Mouse (Mus musculus): ENCODE results near the gene Zfp932. TPM values are rescaled to one million over a fixed set of nuclear protein-coding genes. Genes with fewer than 3 reads are reported as not detected.
"Not testable (repeated sequence)": the region's sequence is repeated elsewhere in the genome, so short reads cannot be mapped to it uniquely, and the experiment has no call there.

The Zfp932 gene
- polyA plus RNA-seq (2014; fragmentation: Nextera tagmentation; extraction: Ambion mirVana) = 21.4 and 23.4 TPM in 2 replicates

DNA sequence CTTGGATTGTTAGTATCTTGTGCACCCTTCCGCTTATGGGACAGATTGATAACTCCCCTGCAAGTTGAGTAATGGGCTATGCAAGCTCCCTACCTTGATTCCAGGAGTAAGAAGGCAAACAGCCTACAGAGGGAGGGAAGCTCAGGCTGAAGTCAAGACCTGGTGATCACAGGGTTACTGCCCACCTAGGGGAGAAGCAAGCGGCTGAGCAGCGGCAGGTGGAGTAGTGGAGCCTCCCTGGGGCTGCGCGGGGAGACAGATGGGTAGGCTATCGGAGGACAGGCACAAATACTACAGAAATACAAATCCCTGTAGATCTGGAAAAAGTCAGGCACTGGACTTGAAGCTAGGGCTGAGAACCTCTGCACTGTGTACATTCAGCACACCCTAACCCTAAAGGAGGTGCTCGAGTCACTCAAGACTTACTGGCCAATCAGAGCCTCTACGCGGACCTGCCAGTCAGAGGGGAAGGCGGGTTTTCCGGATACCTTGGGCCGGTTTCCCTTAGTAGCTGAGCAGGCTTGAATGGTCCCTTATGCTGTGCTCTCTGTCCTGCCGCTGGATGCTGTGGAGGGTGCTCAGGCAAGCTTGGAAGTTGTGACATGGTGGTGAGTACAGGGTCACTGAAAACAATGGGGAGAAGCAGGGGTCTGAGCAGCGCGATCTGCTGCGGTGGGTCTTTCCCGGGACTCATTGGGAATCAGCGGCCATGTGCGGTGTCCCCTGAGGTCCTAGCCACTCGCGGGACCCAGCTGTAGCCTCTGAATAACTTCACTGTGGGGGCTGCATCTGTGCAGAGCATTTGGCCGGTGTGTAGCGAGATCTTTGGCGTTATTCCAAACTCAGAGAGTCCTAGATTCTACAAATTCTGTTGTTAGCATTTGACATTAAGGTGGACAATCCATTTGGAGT is at the start of gene Zfp932:
TSS of gene Zfp932 (plus strand) at position 496 of the 912 bp plus-strand sequence.
- peak within 1 kb of the TSS; percentile 62 for H3K9ac ChIP-seq
- peak within 1 kb of the TSS; percentile 43 for H3K4me3 ChIP-seq (replicated peaks; ENCODE audit: low read length)
- 5% methylated on average over 24 of the region's 24 CpGs for WGBS
- H3K36me3 ChIP-seq (replicated peaks; ENCODE audit: control insufficient read depth, insufficient read depth); H3K9me3 ChIP-seq (ENCODE audit: control insufficient read depth, low read length); H3K4me1 ChIP-seq (replicated peaks; ENCODE audit: control insufficient read depth, insufficient read depth, low read length); H3K27me3 ChIP-seq (ENCODE audit: control insufficient read depth, insufficient read depth, low read length); DNase-seq (ENCODE audit: low spot score); H3K27ac ChIP-seq: not testable (repeated sequence)
- H3K4me2 ChIP-seq (replicated peaks) = peak within 1 kb of the TSS; percentile 67
- peak; percentile 100 for ATAC-seq (ENCODE audit: low FRiP score)

- Histone ChIP-seq H3K27ac (no peak overlapping the region), H3K9me3 (ENCODE audit: control insufficient read depth, low read length) (peaks cover 12% of the 10 kb centered on the region; the same call in 1 of the 2 replicates), H3K9ac (no peak overlapping the region), H3K4me3 (replicated peaks; ENCODE audit: low read length) (no peak overlapping the region), H3K4me2 (replicated peaks) (no peak overlapping the region), H3K27me3 (ENCODE audit: control insufficient read depth, insufficient read depth, low read length) (no peaks in the 10 kb centered on the region), H3K36me3 (replicated peaks; ENCODE audit: control insufficient read depth, insufficient read depth) (no peaks in the 10 kb centered on the region), H3K4me1 (replicated peaks; ENCODE audit: control insufficient read depth, insufficient read depth, low read length) (no peaks in the 10 kb centered on the region)
- 59% methylated on average over 1 of the region's 1 CpGs for WGBS
- ATAC-seq (ENCODE audit: low FRiP score) (no peak), DNase-seq (ENCODE audit: low spot score) (no peak)
Observed at GRCm38 (mm10) chr5:109950281-109950680, 46.0 kb upstream of the Zfp932 start.

- 73% methylated on average over 2 of the region's 2 CpGs for WGBS
- not testable (repeated sequence) for H3K9ac ChIP-seq
Observed at GRCm38 (mm10) chr5:109980743-109981142, 15.6 kb upstream of the Zfp932 start.

GRCm38 (mm10) chr5:109995461-109995860 is 860 bp upstream of the Zfp932 start:
- not testable (repeated sequence) for H3K9ac ChIP-seq; H3K36me3 ChIP-seq (replicated peaks; ENCODE audit: control insufficient read depth, insufficient read depth); H3K27ac ChIP-seq; H3K4me1 ChIP-seq (replicated peaks; ENCODE audit: control insufficient read depth, insufficient read depth, low read length); H3K4me3 ChIP-seq (replicated peaks; ENCODE audit: low read length); ATAC-seq (ENCODE audit: low FRiP score); DNase-seq (ENCODE audit: low spot score); H3K9me3 ChIP-seq (ENCODE audit: control insufficient read depth, low read length); H3K27me3 ChIP-seq (ENCODE audit: control insufficient read depth, insufficient read depth, low read length); H3K4me2 ChIP-seq (replicated peaks)
- WGBS = 85% methylated on average over 10 of the region's 10 CpGs

More at GRCm38 (mm10) chr5:109980743-109981142, 15.6 kb upstream of the Zfp932 start:
- DNase-seq (ENCODE audit: low spot score); H3K9me3 ChIP-seq (ENCODE audit: control insufficient read depth, low read length); H3K36me3 ChIP-seq (replicated peaks; ENCODE audit: control insufficient read depth, insufficient read depth); H3K4me2 ChIP-seq (replicated peaks); H3K27ac ChIP-seq; H3K4me1 ChIP-seq (replicated peaks; ENCODE audit: control insufficient read depth, insufficient read depth, low read length); ATAC-seq (ENCODE audit: low FRiP score); H3K4me3 ChIP-seq (replicated peaks; ENCODE audit: low read length); H3K27me3 ChIP-seq (ENCODE audit: control insufficient read depth, insufficient read depth, low read length): not testable (repeated sequence)

GRCm38 (mm10) chr5:110015775-110016174 is 19.5 kb downstream of the Zfp932 start:
- not testable (repeated sequence) for H3K27me3 ChIP-seq (ENCODE audit: control insufficient read depth, insufficient read depth, low read length); H3K4me2 ChIP-seq (replicated peaks); H3K27ac ChIP-seq; H3K9ac ChIP-seq; H3K4me1 ChIP-seq (replicated peaks; ENCODE audit: control insufficient read depth, insufficient read depth, low read length); ATAC-seq (ENCODE audit: low FRiP score); H3K36me3 ChIP-seq (replicated peaks; ENCODE audit: control insufficient read depth, insufficient read depth); DNase-seq (ENCODE audit: low spot score); H3K4me3 ChIP-seq (replicated peaks; ENCODE audit: low read length)
- peaks cover 19% of the 10 kb centered on the region; the same call in 1 of the 2 replicates for H3K9me3 ChIP-seq (ENCODE audit: control insufficient read depth, low read length)
- 89% methylated on average over 10 of the region's 10 CpGs for WGBS

- Histone ChIP-seq H3K27ac (no peak overlapping the region), H3K4me2 (replicated peaks) (peak overlapping the region; percentile 43), H3K36me3 (replicated peaks; ENCODE audit: control insufficient read depth, insufficient read depth) (no peaks in the 10 kb centered on the region), H3K4me3 (replicated peaks; ENCODE audit: low read length) (peak overlapping the region; percentile 16), H3K9me3 (ENCODE audit: control insufficient read depth, low read length) (no peaks in the 10 kb centered on the region), H3K9ac (0 out of 2 replicates have a peak overlapping the region, but pooled peaks have one; percentile 28), H3K4me1 (replicated peaks; ENCODE audit: control insufficient read depth, insufficient read depth, low read length) (no peaks in the 10 kb centered on the region), H3K27me3 (ENCODE audit: control insufficient read depth, insufficient read depth, low read length) (no peaks in the 10 kb centered on the region)
- DNase-seq (ENCODE audit: low spot score) (no peak), ATAC-seq (ENCODE audit: low FRiP score) (peak; percentile 40; the same call in 1 of the 2 replicates)
- 52% methylated on average over 9 of the region's 9 CpGs for WGBS
Observed at GRCm38 (mm10) chr5:110023273-110023672, 27.0 kb downstream of the Zfp932 start.

- Histone ChIP-seq H3K4me2 (replicated peaks) (peak overlapping the region; percentile 43), H3K9ac (0 out of 2 replicates have a peak overlapping the region, but pooled peaks have one; percentile 28), H3K4me3 (replicated peaks; ENCODE audit: low read length) (peak overlapping the region; percentile 16)
- ATAC-seq (ENCODE audit: low FRiP score) (peak; percentile 73), DNase-seq (ENCODE audit: low spot score) (peak; percentile 77)
- 52% methylated on average over 8 of the region's 8 CpGs for WGBS
- H3K36me3 ChIP-seq (replicated peaks; ENCODE audit: control insufficient read depth, insufficient read depth); H3K27me3 ChIP-seq (ENCODE audit: control insufficient read depth, insufficient read depth, low read length); H3K27ac ChIP-seq; H3K4me1 ChIP-seq (replicated peaks; ENCODE audit: control insufficient read depth, insufficient read depth, low read length); H3K9me3 ChIP-seq (ENCODE audit: control insufficient read depth, low read length): not testable (repeated sequence)
Observed at GRCm38 (mm10) chr5:110023694-110024427, 27.5 kb downstream of the Zfp932 start.

- WGBS = 4% methylated on average over 19 of the region's 19 CpGs
Observed at GRCm38 (mm10) chr5:110057637-110058408, 61.5 kb downstream of the Zfp932 start.

More at GRCm38 (mm10) chr5:110057637-110058408, 61.5 kb downstream of the Zfp932 start:
- Histone ChIP-seq H3K27ac (peak overlapping the region; percentile 73; the same call in 1 of the 2 replicates), H3K36me3 (replicated peaks; ENCODE audit: control insufficient read depth, insufficient read depth) (no peaks in the 10 kb centered on the region), H3K9ac (peak overlapping the region; percentile 62), H3K4me1 (replicated peaks; ENCODE audit: control insufficient read depth, insufficient read depth, low read length) (no peaks in the 10 kb centered on the region), H3K4me2 (replicated peaks) (peak overlapping the region; percentile 56), H3K9me3 (ENCODE audit: control insufficient read depth, low read length) (peaks cover 11% of the 10 kb centered on the region; the same call in 1 of the 2 replicates), H3K27me3 (ENCODE audit: control insufficient read depth, insufficient read depth, low read length) (no peaks in the 10 kb centered on the region), H3K4me3 (replicated peaks; ENCODE audit: low read length) (peak overlapping the region; percentile 49)
- ATAC-seq (ENCODE audit: low FRiP score) = peak; percentile 99
- DNase-seq (ENCODE audit: low spot score) = peak; percentile 73
